Mouse (Mus musculus): ENCODE measurements around the gene Fam90a1b.

GRCm38 (mm10) chrX:94378734-94379133 lies 12.2 kb upstream of the Fam90a1b start:
- no peak for TF ChIP-seq MYOD1 (IDR thresholded peaks at IDR 0.05; ENCODE audit: control insufficient read depth in 1 of 3, insufficient read length in 2 of 3, low read depth in 2 of 3)
- TF ChIP-seq CEBPB (IDR thresholded peaks at IDR 0.05; ENCODE audit: insufficient read depth, poor library complexity, severe bottlenecking): no peak
